Mouse (Mus musculus) bone marrow macrophage, adult 2 months (primary cell): ENCODE results near the gene Apoh.

Source experiments
- CTCF ChIP-seq: IDR thresholded peaks from 2 replicates; pipeline ENCODE4 v1.5.1; 2012; ENCODE audit warnings: low read depth, mild to moderate bottlenecking, low read length, moderate library complexity
- POLR2A ChIP-seq: IDR thresholded peaks from 2 replicates; pipeline ENCODE4 v1.6.1; 2012; ENCODE audit warnings: mild to moderate bottlenecking, low read depth, low read length, borderline replicate concordance

DNA sequence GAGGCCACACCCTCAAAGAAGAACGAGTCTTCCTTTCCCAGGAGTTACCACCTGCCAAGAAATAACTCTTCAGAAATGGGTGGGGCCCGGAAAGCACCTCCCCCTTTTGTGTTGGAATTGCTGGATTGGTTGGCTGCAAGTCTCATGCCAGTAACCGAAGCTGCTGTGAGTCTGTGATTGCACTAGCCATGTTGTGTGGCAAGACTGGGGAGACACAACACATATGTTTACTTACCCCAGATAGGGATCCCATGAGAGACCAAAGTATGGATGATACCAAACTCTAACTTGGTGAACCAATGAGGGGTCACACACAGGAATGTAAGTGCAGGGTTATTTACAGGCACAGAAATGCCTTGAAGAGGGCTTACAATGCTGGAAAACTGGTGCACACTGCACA lies 39.5 kb downstream of the Apoh start:
- TF ChIP-seq CTCF (no peak), POLR2A (no peak)
